Mouse (Mus musculus) liver, adult 2 months (tissue): ENCODE results near the gene Sema3a.

ENCODE experiments used
- CTCF ChIP-seq: fragments of 200-500 bp; IDR thresholded peaks from 2 replicates; pipeline ENCODE4 v1.5.1; 2011; ENCODE audit warnings: low read depth, low read length, control low read depth
- POLR2A ChIP-seq: fragments of 200-500 bp; IDR thresholded peaks from 2 replicates; pipeline ENCODE4 v1.6.1; 2011; ENCODE audit warnings: low read length, control low read depth; ENCODE audit not compliant: insufficient read depth; ENCODE audit errors: extremely low read depth

DNA sequence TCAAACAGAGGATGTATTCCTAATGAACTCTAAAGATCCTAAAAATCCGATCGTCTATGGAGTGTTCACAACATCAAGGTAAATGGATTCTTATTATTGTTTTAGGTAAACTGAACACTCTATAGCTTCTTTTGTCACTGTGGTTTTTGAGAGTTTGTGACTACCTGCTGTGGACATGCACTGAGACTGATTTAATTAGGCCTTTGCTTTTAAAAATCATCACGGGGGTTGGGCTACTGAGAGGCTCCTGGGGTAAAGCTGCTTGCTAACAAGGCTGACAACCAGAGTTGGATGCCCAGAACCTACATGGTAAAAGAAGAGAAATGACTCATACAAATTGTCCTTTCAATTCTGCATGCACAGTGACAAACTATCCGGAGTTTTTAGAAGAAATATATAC lies 432.0 kb downstream of the Sema3a start:
- TF ChIP-seq CTCF, result no peak
- TF ChIP-seq POLR2A, result no peak
